Mouse (Mus musculus): ENCODE data around the gene Mrps35.

Gene Mrps35

GRCm38 (mm10) chr6:147030096-147030885 lies 12.3 kb upstream of the Mrps35 start:
- no peak for DNase-seq

GRCm38 (mm10) chr6:147032303-147032925 lies 10.2 kb upstream of the Mrps35 start, which contains the start of gene Rep15:
TSS of gene Rep15 (plus strand) at chr6:147032584.
- DNase-seq: no peak

- DNase-seq: no peak
Measured at GRCm38 (mm10) chr6:147043633-147044032, 1.1 kb downstream of the Mrps35 start.

GRCm38 (mm10) chr6:147049239-147049805 lies 6.8 kb downstream of the Mrps35 start:
- DNase-seq: no peak

- DNase-seq: no peak
Measured at GRCm38 (mm10) chr6:147051666-147052065, 9.1 kb downstream of the Mrps35 start.

- no peak for DNase-seq
Measured at GRCm38 (mm10) chr6:147052440-147052839, 9.9 kb downstream of the Mrps35 start.

- no peak for DNase-seq
Measured at GRCm38 (mm10) chr6:147053785-147054646, 11.5 kb downstream of the Mrps35 start.

- DNase-seq: no peak
Measured at GRCm38 (mm10) chr6:147055374-147055977, 12.9 kb downstream of the Mrps35 start.

GRCm38 (mm10) chr6:147059326-147059725 lies 16.8 kb downstream of the Mrps35 start:
- DNase-seq: no peak

- no peak for DNase-seq
Measured at GRCm38 (mm10) chr6:147061630-147062029, 19.1 kb downstream of the Mrps35 start.

GRCm38 (mm10) chr6:147062034-147062433 lies 19.5 kb downstream of the Mrps35 start:
- DNase-seq: no peak

GRCm38 (mm10) chr6:147062694-147063093 lies 20.1 kb downstream of the Mrps35 start:
- DNase-seq: no peak

- DNase-seq: no peak
Measured at GRCm38 (mm10) chr6:147064226-147064943, 21.8 kb downstream of the Mrps35 start.

- no peak for DNase-seq
Measured at GRCm38 (mm10) chr6:147064944-147065261, 22.3 kb downstream of the Mrps35 start.

- DNase-seq: no peak
Measured at GRCm38 (mm10) chr6:147075808-147076387, 33.3 kb downstream of the Mrps35 start.

- DNase-seq: no peak
Measured at GRCm38 (mm10) chr6:147076878-147077277, 34.3 kb downstream of the Mrps35 start.

GRCm38 (mm10) chr6:147079919-147080318 lies 37.4 kb downstream of the Mrps35 start:
- no peak for DNase-seq

- DNase-seq: no peak
Measured at GRCm38 (mm10) chr6:147085398-147086040, 43.0 kb downstream of the Mrps35 start.

GRCm38 (mm10) chr6:147086594-147087225 lies 44.1 kb downstream of the Mrps35 start, which contains the start of gene Mansc4:
TSS of gene Mansc4 (minus strand) at chr6:147087032.
- no peak for DNase-seq

- no peak for DNase-seq
Measured at GRCm38 (mm10) chr6:147087736-147088135, 45.2 kb downstream of the Mrps35 start.
